Mouse (Mus musculus) urinary bladder, postnatal 36 days (tissue): ENCODE measurements around the gene Rfx2.

Source experiments
- DNase-seq, 2 experiments: peaks; one replicate each; pipeline ENCODE4 v3.0.0; 2022; ENCODE audit warnings: low spot score in 2 of 2, mixed read lengths in 1 of 2

The Rfx2 gene

DNA sequence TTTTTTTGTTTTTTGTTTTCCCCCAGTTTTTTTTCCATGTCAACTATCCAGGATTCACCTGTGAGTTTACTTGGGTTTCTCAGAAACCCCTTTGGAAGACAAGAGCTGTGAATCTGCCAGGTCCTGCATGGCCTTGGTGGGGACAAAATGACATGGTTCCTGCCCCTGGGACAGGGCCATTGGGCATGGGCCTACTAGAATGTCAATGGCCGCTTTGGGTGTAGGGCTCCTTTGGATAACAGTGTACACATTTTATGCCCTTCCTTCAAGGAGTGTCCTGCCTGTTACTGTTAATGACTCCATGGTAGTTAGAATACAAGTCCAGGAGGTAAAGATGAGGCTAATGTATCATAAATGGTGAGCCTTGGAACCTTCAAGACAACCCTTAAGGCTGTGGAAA lies 2.1 kb upstream of the Rfx2 start:
- DNase-seq: no peak

DNA sequence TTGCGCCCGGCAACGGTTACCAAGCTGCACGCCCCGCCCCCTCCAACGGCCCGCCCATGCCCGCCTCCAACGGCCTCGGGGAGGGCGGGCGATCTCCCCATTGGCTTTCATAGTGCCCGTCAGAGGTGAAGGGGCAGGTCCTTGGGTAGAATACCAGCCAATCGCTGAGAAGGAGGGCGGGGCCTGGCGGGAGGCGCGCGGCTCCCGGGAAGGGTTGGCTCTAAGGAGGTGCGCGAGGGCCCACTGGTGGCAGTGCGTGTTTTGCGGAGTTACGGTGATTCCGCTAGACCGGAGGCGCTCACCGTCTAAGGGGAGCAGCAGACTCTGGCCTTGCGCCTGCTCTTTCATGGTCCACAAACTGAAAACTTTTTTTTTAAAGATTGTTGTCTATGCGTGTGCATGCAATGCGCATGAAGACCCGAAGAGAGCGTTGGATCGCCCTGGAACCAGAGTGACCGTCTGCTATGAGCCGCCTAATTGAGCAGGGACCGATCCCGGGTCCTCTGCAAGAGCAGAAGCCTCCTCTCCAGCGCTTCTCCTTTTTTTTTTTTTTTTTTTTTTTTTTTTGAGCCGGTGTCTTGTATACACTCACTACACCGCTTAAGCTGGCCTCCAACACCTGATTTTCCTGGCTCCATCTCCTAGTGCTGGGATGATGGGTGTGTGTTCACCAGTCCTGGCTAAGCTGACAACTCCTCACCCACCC lies 451 bp upstream of the Rfx2 start:
- DNase-seq: peak; percentile 98

DNA sequence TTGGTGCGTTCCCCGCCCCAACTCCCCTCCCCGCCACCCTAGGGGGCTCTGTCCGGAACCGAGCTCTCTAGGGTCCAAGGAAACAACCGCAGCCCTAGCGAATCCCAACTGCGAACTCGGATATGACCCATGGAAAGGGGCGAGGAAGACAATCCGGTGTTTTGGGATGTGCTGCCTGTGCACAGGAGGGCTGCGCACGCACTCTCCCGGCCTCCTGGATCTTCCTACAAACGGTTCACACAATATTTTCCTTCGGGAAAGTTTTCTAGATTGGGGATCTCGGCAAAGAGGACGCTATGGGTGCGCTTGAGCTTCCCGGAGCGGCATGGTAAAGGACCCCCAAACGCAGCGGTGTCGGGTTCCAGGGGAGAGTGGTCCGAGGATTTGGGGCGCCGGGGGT lies 1.0 kb downstream of the Rfx2 start:
- peak in 1 of 2 experiments; percentile 28 for DNase-seq

DNA sequence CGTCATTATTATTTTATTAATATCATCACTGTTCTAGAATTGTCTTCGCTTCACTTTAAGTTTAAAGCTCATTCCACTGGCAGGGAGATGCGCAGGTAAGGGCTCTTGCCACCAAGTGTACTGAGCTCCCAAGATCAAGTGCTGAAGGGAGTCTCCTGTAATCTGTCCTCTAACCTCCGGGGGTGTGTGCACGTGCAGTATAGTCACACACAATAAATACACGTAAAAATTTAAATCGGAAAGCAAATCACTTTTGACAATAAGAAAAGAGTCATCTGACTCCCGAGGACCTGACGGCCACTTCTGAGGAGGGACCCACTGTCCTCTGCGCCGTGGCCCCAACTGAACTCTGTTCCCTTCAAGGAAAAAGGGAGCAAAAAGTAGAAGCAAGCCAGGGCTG lies 1.6 kb downstream of the Rfx2 start:
- no peak for DNase-seq

DNA sequence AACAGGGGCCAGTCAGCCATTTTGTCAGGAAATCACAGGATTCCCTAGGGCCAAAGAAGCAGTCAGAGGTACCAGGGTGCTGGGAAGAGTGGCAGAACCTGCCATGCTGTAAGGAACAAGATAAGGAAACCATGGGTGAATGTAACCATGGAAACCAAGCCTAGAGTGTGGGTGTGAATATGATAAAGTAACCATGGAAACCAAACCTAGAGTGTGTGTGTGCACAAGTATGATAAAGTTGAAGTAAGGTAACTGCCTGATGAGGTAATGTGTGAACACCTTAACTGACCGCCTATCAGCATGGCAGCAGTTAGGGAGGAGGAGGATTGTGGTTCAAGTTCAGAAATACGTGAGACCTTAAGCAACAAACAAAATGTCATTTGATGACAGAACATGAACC lies 4.1 kb downstream of the Rfx2 start:
- no peak for DNase-seq

DNA sequence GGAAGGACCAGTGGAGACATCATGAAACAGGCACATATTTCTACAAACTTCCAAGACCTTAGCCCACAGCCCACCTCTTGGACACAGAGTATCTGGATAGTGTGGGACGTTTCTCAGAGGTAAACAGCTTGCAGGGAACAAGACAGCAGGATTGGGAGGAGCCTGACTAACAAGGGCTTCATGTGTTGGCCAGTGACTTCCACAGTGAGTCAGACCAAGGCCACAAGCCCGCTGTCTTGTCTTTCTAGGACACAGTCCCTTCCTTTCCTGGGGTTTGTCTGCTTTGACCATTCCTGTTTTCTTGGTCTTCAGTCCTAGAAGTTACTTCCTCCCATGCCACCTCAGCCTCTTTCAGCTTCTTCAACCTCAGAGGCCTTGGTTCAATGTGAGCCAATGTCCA lies 7.5 kb downstream of the Rfx2 start:
- DNase-seq: no peak

DNA sequence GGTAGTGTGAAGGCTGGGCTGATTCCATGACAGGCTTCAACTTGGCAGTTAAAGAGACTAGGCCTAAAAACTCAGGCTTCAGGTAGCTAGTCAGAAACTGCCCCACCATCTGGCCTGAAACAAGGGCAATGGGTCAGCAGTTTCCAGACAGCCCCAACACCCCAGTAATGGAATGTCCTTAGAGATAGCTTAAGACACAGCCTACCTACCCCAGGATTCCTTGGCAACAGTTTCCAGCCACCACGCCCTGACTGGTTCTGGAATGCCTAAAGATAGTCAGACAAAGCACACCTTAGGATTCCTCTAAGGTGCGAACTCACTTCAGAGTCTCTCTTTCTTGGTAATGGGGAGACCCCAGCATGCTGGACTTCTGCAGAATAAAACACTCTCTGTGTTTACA lies 8.4 kb downstream of the Rfx2 start:
- DNase-seq: no peak

DNA sequence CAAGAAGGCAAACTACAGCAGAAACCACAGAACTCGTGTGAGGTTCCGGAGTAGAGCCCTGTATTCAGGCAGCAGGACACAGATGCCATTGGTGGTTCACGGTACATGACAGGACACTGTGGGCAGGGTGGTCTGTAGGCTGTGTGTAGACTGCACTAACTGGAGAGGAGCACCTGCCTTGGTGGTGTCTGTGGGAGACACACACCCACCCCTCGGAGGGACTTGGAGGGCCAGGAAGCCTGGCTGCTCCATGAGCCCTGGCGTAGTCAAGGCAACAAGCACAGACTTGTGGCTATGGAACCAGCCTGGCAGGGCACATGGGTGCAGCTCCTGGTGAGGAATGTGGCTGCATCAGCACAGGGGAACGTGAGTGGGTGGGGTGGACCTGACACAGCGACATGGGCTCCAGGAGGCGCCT lies 11.1 kb downstream of the Rfx2 start:
- DNase-seq: peak; percentile 67 to 71

DNA sequence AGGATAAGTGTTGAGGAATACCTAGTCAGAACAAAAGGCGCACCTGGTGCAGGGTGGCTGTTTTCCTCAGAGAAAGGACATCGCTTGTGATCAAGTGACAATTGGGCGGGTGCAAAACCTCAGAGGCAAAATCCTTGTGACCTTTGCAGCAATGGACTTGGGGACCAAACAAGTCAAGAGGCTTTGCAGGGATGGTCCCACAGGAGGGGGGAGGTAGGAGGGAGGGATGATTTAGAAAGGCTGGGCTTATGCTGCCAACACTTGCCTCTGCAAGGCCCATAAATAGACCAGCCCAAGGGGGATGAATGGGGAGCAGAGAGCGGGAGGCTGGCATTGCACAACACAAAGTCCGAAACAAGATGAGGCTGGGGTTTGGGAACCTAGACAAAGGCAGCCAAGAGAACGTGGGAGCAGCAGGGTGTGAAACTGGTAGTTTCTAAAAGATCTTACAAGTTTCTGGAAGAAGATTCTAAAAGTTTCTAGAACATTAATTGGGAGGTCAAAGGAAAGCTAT lies 11.7 kb downstream of the Rfx2 start:
- peak in 1 of 2 experiments; percentile 57 for DNase-seq

DNA sequence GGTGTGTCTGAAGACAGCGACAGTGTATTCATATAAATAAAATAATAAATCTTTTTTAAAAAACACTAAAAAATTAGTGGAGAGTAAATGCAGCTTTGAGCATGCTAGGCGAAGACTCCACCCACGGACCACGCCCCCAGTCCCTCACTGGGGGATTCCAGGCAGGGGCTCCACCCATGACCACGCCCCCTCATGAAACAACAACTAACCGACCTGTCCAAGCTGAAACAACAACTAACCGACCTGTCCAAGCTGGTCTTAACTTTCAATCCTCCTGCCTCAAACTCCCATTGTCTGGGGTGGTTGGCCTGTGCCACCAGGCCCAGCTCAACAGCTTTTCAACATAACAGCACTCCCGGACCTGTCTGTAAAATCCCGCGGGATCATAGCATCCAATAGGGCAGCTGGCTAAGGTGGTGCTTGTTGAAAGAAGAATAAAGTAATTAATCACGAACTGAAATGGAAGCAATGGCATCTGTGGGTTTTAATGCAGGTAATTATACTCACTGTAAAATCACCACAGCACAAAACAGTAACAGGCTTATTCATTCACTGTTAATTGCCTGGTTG lies 12.7 kb downstream of the Rfx2 start:
- peak; percentile 36 to 59 for DNase-seq

DNA sequence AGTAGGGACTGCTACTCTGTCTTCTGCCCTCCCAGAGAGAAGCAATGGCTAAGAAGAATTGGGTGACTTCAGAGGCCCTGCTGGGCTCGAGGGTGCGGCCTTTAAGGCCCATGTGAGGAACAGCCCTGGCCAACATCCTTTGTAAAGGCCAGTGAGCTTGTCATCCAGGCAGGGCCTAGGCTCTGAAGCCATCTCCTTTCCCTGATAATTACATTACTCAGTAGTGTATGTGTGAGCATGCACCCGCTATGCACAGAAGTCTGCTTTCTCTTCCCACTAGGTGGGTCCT lies 15.8 kb downstream of the Rfx2 start:
- no peak for DNase-seq

DNA sequence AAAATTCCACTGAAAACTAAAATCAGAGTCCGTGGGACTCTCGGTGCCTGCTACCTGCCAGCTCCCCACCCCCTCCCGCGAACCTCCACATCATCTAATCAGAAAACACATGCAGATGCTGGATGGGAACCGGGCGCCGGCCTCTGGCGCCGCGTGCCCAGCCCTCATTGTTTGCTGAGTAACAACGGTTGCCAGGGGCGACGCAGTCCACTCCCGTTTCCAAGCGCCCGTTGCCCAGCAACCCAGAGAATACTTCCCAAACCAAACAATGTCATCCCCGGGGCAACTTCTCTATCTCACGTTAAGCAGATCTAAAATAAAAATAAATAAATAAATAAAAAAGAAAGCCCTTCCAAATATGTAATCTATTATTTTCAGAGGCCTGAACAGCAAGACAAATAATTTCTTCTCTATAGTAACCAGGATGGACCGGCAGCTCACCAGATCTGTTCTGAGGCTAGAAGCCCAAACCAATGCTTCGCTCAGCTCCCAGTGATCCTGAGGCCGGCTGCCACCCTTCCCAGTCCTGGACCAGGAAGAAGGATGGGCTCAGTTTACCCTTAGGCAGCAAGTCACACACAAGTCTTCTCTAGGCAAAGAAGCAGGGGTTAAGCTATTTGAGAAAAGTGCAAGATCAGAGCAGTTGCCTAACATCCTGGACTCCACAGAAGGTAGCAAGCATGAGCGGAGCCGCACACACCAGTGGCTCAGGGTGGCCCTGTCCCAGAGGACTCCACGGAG lies 16.3 kb downstream of the Rfx2 start:
- peak; percentile 73 to 87 for DNase-seq

DNA sequence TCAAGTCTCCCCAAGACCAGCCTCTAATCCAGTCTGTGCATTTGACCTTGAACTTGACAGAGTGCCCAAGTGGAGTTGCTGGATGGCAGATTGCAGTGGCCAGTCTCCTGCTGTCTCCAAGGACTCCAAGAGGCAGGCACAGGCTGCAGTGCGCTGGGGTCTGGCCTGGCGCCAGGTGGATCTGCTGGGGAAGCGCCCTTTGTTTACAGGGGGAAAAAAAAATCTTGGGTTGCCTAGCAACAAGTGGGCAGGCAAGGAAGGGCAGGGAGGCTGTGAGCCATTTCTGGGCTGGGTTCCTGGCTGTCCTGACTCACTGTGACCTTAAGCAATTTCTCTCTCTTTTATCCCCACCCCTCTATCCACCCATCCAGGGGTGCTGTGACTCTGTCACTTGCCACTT lies 20.6 kb downstream of the Rfx2 start:
- peak; percentile 79 to 90 for DNase-seq

DNA sequence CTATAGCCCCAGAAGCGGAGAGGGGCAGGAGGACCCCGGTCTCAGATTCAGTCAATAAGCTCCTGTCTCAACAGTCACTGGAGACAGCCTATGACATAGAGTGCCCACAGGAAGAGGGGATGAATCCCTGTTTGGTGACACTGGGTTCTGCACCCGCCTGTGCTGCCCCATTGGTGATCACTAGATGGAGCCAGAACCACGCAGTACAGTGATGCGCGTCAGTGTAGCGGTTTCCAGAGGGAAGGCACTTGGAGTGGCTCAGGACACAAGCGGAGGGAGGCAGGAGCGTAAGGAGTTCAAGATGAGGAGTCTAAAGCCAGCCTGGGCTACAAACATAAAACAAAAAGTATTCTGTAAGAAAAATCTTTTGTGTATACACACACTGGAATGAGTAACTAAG lies 22.3 kb downstream of the Rfx2 start:
- peak; percentile 71 to 75 for DNase-seq

DNA sequence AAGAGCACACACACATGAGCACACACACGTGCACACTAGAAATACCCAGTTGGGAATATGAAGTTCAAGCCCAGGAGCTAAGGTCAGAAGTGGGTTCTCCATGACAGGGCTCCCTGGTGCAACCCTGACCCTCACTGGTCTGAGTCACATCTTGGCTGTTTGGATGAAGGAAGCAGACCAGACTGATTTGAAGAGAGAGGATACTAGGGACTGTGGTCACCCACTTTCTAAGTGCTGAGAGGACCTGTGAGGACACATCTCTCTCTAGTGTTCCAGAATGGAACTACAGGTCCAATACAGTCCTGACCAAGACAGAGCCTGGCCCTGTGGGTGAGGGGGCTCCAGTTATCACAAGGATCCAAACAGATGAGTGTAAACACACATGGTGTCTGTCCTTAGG lies 25.0 kb downstream of the Rfx2 start:
- DNase-seq: no peak

DNA sequence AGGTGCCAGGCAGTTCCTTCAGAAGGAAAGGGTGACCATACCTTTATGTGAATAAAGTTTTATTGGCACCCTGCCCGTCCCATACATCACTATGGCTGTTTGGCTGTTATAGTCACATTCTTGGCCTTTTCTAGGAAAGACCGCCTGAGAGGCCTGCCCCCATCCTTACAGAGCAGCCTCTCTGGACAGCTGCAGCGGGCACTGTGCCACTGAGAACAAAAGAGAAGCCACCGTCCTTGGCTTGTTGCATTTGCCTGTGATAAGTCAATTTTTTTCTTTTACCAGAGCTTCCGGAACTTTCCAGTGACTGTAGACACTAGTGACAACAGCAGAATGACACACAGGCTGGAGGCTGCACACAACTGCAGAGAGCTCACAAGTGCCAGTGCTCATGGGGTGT lies 25.9 kb downstream of the Rfx2 start:
- no peak for DNase-seq

DNA sequence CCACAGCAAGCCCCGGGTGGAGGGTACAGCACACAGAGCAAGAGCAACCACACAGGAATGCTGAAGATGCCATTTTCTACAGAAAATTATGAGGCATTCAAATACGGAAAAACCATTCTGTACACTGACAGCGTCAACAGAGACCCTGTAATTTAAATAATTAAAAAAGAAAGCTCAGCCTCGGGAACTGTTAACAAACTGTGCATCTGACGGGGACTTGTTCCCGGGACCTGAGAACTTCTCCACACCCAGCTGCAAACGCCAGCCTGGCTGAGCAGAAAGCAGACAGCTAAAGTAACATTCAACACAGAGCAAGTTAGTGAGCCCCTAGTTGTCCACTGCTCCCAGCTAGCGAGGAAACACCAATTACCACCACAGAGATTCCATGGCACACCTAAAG lies 28.7 kb downstream of the Rfx2 start:
- DNase-seq: no peak

DNA sequence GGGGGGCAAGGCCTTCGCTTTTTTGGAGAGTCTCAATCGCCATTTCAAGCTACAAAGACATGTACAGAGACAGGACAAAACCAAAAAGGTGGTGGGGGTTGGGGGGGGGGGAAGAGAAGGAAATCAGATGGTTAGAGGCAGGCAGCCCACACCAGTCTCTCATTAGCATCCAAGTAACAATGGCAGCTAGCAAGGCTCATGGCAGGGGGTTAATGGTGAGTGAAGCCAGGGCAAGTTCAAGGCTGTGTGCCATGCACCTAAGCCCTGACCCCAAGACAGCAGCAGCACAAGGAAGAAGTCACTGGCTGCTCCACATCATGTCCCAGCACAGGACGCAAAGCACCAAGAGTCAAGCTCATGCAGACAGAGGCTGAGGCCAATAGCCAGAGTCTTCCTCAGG lies 31.5 kb downstream of the Rfx2 start:
- DNase-seq: no peak

DNA sequence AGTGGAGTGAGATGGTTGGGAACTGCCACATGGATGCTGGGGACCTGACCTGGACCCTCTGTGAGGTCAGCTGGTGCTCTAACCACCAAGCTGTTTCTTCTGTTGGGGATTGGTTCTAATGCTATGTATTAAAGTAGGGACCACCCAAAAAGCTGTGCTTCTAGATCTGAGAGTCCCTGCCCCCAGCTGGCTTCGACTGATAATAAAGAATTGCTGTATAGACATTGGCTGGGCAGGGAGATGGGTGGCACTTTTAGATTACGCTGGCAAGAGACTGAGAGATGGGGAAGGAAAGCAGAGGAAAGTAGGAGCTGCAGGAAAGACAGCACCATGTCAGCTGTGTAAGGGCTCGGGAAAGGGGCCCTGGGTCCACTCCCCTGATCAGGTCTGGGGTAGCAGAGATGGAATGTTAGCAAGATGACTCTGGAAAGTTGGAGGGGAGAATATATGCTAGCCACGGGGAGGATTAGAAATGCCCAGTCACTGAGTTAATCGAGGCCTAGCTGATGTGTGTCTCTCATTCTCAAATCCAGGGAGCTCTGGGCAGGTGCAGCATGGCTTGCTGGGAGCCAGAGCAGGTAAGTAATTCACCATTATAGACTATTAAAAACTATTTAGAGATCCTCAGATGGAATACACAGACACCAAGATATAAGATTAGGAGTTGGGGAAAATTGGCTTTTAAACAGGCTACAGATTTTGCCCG lies 37.0 kb downstream of the Rfx2 start:
- DNase-seq: no peak

DNA sequence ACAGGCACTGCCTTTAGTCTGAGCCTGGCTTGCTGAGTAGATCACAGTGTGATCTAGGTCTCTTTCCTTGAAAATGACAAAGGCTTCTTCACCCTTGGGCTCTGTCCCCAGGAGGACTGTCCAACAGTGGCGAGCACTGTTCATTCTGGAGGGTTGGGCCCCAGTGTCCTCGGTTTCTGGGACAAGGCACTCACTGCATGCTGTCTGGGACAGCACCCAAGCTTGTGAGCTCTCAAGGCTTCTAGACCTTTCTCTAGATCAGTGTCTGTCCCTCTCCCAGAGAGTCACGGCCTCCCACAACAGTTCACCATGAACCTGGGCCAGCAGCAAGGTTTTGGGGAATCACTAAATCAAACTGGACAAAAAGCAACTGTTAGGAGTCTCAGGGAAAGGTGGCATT lies 38.2 kb downstream of the Rfx2 start:
- DNase-seq: no peak

DNA sequence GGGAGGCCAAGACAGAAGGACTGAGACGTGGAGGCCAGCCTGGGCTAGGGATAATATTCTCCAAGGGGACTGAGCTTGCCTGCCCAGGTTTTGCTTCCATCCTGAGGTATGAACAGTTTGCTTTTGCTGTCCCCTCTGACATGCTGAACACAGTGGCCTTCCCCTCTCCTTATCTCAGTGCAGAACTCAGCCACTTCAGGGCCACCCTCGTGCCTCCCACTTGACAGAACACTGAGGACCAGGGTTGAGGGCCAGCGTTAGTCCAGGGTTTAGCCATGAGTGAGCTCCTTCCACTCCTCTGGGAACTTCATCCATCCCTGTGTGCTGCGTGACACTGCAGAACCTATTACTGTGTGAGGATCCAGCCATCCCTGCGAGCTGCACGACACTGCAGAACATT lies 41.5 kb downstream of the Rfx2 start:
- DNase-seq: no peak

DNA sequence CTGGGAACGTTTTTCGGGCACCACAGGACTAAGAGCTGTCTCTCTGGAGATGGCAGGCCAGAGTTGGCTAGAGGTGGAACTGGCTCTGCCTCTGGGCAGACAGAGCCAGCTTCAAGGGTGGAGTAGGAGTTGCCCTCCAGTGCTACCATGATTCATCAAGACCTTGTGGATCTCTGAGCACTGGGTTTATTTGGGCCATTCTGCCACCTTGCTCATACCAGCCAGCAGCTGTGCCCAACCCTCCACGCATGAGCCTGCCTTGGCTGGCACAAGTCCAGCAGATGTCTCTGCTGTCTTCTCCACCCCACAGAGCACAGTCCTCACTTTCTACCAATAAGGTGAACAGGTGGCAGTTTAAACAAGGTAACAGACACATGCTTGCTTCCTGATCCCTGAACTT lies 41.9 kb downstream of the Rfx2 start:
- no peak for DNase-seq
